Comparison of ENCODE assay signal across 8 mouse cellular contexts in the genomic region with DNA sequence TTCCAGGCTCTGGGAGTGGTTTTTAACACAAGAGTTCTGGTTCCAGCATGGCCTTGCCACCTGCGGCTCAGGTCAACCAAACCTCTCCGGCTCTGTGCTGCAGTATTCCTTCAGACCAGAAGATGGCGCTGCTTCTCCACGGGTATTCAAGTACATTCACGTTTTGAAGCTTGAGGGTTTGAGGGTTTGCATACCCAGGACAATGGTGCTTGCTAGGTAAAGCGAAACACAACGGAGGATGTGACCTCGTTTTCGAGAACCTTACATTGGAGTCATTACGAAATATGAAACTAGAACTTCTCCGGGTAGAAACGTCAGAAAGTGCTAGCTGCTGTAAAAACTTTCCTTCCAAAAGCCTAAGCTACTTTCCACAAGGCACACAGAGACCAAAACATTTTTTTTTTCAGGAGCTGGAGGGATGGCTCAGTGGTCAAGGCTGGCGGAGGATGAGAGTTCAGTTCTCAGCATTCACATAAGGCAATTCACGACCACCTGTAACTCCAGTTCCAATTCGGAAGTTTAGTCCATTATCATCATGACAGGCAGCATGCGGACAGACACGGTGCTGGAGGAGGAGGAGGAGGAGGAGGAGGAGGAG. TPM values are rescaled to one million over a fixed set of nuclear protein-coding genes. Genes with fewer than 3 reads are reported as not detected.
DNase-seq lines count a peak whose midpoint lies in the region; ATAC-seq and TF ChIP-seq lines count a peak whose summit lies in the region.

No protein-coding gene starts in this region.

- in situ Hi-C loops in CH12.LX (cut with MboI; ENCODE audit: low pct_ligation_motif_present, low pct_unique_long_range_greater_than_20kb, low sequenced_read_pairs), result loop anchor here (5.0 kb wide), 3 partner anchors 90 to 860 kb away; a partner anchor contains a TSS

- peak; percentile 98 for DNase-seq in CH12.LX (ENCODE audit: extremely low read depth)
- DNase-seq in c-Kit-positive CD71-positive TER-119-negative erythroid progenitor cells, embryonic 14.5 days (ENCODE audit: low read depth), result peak; percentile 73
- DNase-seq in forebrain, embryonic 10.5 days (ENCODE audit: extremely low spot score, low spot score), result peak; percentile 90
- DNase-seq in kidney, postnatal 25 days, result peak; percentile 83 to 93
- peak; percentile 55 for DNase-seq in telencephalon, adult 2 months (ENCODE audit: low read depth, low spot score)

- peak overlapping the region; percentile 45; the same call in 1 of the 2 replicates for H3K27ac ChIP-seq in CH12.LX (ENCODE audit: insufficient read depth, low read depth)
- no peak overlapping the region for H3K27ac ChIP-seq in forebrain, embryonic 10.5 days
- no peak overlapping the region for H3K27ac ChIP-seq in heart, embryonic 16.5 days (ENCODE audit: low read length)
- H3K27ac ChIP-seq in liver, embryonic 16.5 days (ENCODE audit: low read length), result no peak overlapping the region
- H3K27ac ChIP-seq in neural tube, embryonic 13.5 days (replicated peaks), result no peak overlapping the region

- no peak; the same call in 1 of the 2 replicates for ATAC-seq in heart, embryonic 16.5 days (replicated peaks; ENCODE audit: extremely low read depth, insufficient read depth, low FRiP score)
- 0 out of 2 replicates have a peak, but pooled peaks have one; percentile 11 for ATAC-seq in liver, embryonic 16.5 days (ENCODE audit: low read depth)
- peak; percentile 27; the same call in 1 of the 2 replicates for ATAC-seq in neural tube, embryonic 13.5 days (ENCODE audit: low read depth)

- H3K4me3 ChIP-seq in CH12.LX (replicated peaks in 1 of 3; ENCODE audit: low read depth in 2 of 3, low read length in 2 of 3, poor library complexity in 1 of 3), result peak overlapping the region in 2 of 3 experiments; percentile 40 to 52
- peak overlapping the region; percentile 32 for H3K4me3 ChIP-seq in forebrain, embryonic 10.5 days
- peak overlapping the region; percentile 43 for H3K4me3 ChIP-seq in heart, embryonic 16.5 days (ENCODE audit: low read length)
- peak overlapping the region; percentile 7 for H3K4me3 ChIP-seq in liver, embryonic 16.5 days (ENCODE audit: low read depth, low read length)
- peak overlapping the region; percentile 15; the same call in 1 of the 2 replicates for H3K4me3 ChIP-seq in neural tube, embryonic 13.5 days

- TF ChIP-seq RAD21 in CH12.LX (IDR thresholded peaks at IDR 0.05; ENCODE audit: low read depth, low read length), result no peak; the same call in none of the 2 replicates

- peak; percentile 98 for TF ChIP-seq EP300 in CH12.LX (IDR thresholded peaks at IDR 0.05; ENCODE audit: low read length)

- peak overlapping the region; percentile 93 for H3K4me2 ChIP-seq in CH12.LX (ENCODE audit: insufficient read depth, low read depth, poor library complexity, severe bottlenecking)
- H3K4me2 ChIP-seq in heart, embryonic 16.5 days (ENCODE audit: low read depth, low read length), result peak overlapping the region; percentile 64
- peak overlapping the region; percentile 41 for H3K4me2 ChIP-seq in liver, embryonic 16.5 days (ENCODE audit: low read depth, low read length)
- peak overlapping the region; percentile 53 for H3K4me2 ChIP-seq in neural tube, embryonic 13.5 days

- no peaks in the 10 kb centered on the region for H3K79me2 ChIP-seq in CH12.LX (replicated peaks; ENCODE audit: control insufficient read depth, extremely low read depth, insufficient read depth, poor library complexity, severe bottlenecking)

- TF ChIP-seq POLR2A in CH12.LX (IDR thresholded peaks at IDR 0.05; ENCODE audit: low read depth, low read length), result peak; percentile 34; the same call in 1 of the 2 replicates

- dilution Hi-C loops in CH12.LX (cut with MboI; ENCODE audit: extremely low pct_ligation_motif_present, extremely low pct_unique_long_range_greater_than_20kb, low sequenced_read_pairs), result no loop called here

- no peak overlapping the region for H3K9ac ChIP-seq in CH12.LX (ENCODE audit: insufficient read depth, low read depth)
- H3K9ac ChIP-seq in heart, embryonic 16.5 days (ENCODE audit: low read length), result peak overlapping the region; percentile 61
- no peak overlapping the region for H3K9ac ChIP-seq in liver, embryonic 16.5 days (ENCODE audit: low read depth, low read length)
- H3K9ac ChIP-seq in neural tube, embryonic 13.5 days, result no peak overlapping the region

- peaks cover 42% of the 10 kb centered on the region for H3K27me3 ChIP-seq in CH12.LX (replicated peaks)
- peaks cover 10% of the 10 kb centered on the region for H3K27me3 ChIP-seq in forebrain, embryonic 10.5 days (ENCODE audit: poor library complexity, severe bottlenecking)
- no peaks in the 10 kb centered on the region; the same call in 1 of the 2 replicates for H3K27me3 ChIP-seq in heart, embryonic 16.5 days (ENCODE audit: control insufficient read depth, insufficient read depth, low read length)
- no peaks in the 10 kb centered on the region for H3K27me3 ChIP-seq in liver, embryonic 16.5 days (ENCODE audit: control insufficient read depth, insufficient read depth, low read depth, low read length)
- peaks cover 3% of the 10 kb centered on the region; the same call in 1 of the 2 replicates for H3K27me3 ChIP-seq in neural tube, embryonic 13.5 days

- H3K4me1 ChIP-seq in CH12.LX (ENCODE audit: control insufficient read depth in 1 of 2, insufficient read depth in 2 of 2), result peaks cover 9 to 28% of the 10 kb centered on the region in 2 experiments; a peak in 3 of 4 replicates
- H3K4me1 ChIP-seq in forebrain, embryonic 10.5 days, result peaks cover 30% of the 10 kb centered on the region
- peaks cover 6% of the 10 kb centered on the region; the same call in 1 of the 2 replicates for H3K4me1 ChIP-seq in heart, embryonic 16.5 days (ENCODE audit: control insufficient read depth, insufficient read depth, low read length)
- peaks cover 2% of the 10 kb centered on the region; the same call in 1 of the 2 replicates for H3K4me1 ChIP-seq in liver, embryonic 16.5 days (ENCODE audit: control insufficient read depth, low read depth, low read length)
- H3K4me1 ChIP-seq in neural tube, embryonic 13.5 days (replicated peaks), result peaks cover 16% of the 10 kb centered on the region

- no peaks in the 10 kb centered on the region for H3K36me3 ChIP-seq in CH12.LX (replicated peaks in 1 of 2; ENCODE audit: control insufficient read depth in 1 of 2, insufficient read depth in 1 of 2, low read length in 1 of 2)
- no peaks in the 10 kb centered on the region for H3K36me3 ChIP-seq in forebrain, embryonic 10.5 days (replicated peaks)
- H3K36me3 ChIP-seq in heart, embryonic 16.5 days (ENCODE audit: control insufficient read depth, insufficient read depth), result no peaks in the 10 kb centered on the region
- H3K36me3 ChIP-seq in liver, embryonic 16.5 days (ENCODE audit: control insufficient read depth, insufficient read depth), result no peaks in the 10 kb centered on the region
- no peaks in the 10 kb centered on the region for H3K36me3 ChIP-seq in neural tube, embryonic 13.5 days

- peak; percentile 99 for TF ChIP-seq CTCF in CH12.LX (conservative IDR thresholded peaks at IDR 0.05 in 1 of 2, IDR thresholded peaks at IDR 0.05 in 1 of 2; ENCODE audit: low read depth in 2 of 2, low read length in 2 of 2)

- WGBS in forebrain, embryonic 10.5 days, result 2% methylated on average over 17 of the region's 17 CpGs
- WGBS in heart, embryonic 16.5 days, result 2% methylated on average over 16 of the region's 17 CpGs
- WGBS in liver, embryonic 16.5 days (ENCODE audit: insufficient replicate concordance), result 2% methylated on average over 16 of the region's 17 CpGs
- 2% methylated on average over 17 of the region's 17 CpGs for WGBS in neural tube, embryonic 13.5 days

- H3K9me3 ChIP-seq in CH12.LX (replicated peaks; ENCODE audit: low read length), result no peaks in the 10 kb centered on the region
- no peaks in the 10 kb centered on the region for H3K9me3 ChIP-seq in forebrain, embryonic 10.5 days
- no peaks in the 10 kb centered on the region for H3K9me3 ChIP-seq in heart, embryonic 16.5 days (replicated peaks; ENCODE audit: control insufficient read depth, low read length)
- no peaks in the 10 kb centered on the region for H3K9me3 ChIP-seq in liver, embryonic 16.5 days (replicated peaks; ENCODE audit: control insufficient read depth, low read length)
- H3K9me3 ChIP-seq in neural tube, embryonic 13.5 days, result no peaks in the 10 kb centered on the region

TF ChIP-seq in CH12.LX, 34 proteins besides CTCF, POLR2A, EP300 and RAD21 (continues in another document):
- TF ChIP-seq KAT2A (IDR thresholded peaks at IDR 0.05; ENCODE audit: insufficient replicate concordance, low read length), result no peak
- TF ChIP-seq MXI1 (IDR thresholded peaks at IDR 0.05; ENCODE audit: low read depth, low read length), result peak; percentile 90; the same call in 1 of the 2 replicates
- TF ChIP-seq UBTF (IDR thresholded peaks at IDR 0.05; ENCODE audit: low read depth, low read length), result 0 out of 2 replicates have a peak, but pooled peaks have one; percentile 54
- peak; percentile 97 for TF ChIP-seq ZNF384 (IDR thresholded peaks at IDR 0.05; ENCODE audit: low read depth, low read length)
- peak; percentile 72 for TF ChIP-seq CHD2 (IDR thresholded peaks at IDR 0.05; ENCODE audit: low read length)
- peak; percentile 98 for TF ChIP-seq SIN3A (IDR thresholded peaks at IDR 0.05; ENCODE audit: low read length)
- no peak for TF ChIP-seq GABPA (IDR thresholded peaks at IDR 0.05; ENCODE audit: insufficient replicate concordance, low read depth, low read length)
- TF ChIP-seq ZC3H11A (IDR thresholded peaks at IDR 0.05; ENCODE audit: low read depth, low read length), result peak; percentile 45; the same call in 1 of the 2 replicates
- peak; percentile 61; the same call in 1 of the 2 replicates for TF ChIP-seq ELF1 (IDR thresholded peaks at IDR 0.05; ENCODE audit: low read depth, low read length)
- peak; percentile 89 for TF ChIP-seq TCF12 (IDR thresholded peaks at IDR 0.05; ENCODE audit: low read depth, low read length)

RNA-seq across cellular contexts. Expression of a gene that starts 19.5 kb away (rescaled TPM):
- 35.8 and 43.0 TPM in 2 replicates for total RNA-seq in CH12.LX (2012; rRNA removed)
- total RNA-seq in CH12.LX (2014; rRNA removed), result 13.0 and 14.0 TPM in 2 replicates
- 147 and 148 TPM in 2 replicates for polyA plus RNA-seq in CH12.LX (2012; ENCODE audit: insufficient read length, low read depth)
- polyA plus RNA-seq in forebrain, embryonic 10.5 days (2016; fragmentation: Nextera tagmentation; extraction: Ambion mirVana), result 24.8 and 25.9 TPM in 2 replicates
- 23.5 and 25.6 TPM in 2 replicates for polyA plus RNA-seq in heart, embryonic 16.5 days (2015; fragmentation: Nextera tagmentation; extraction: Ambion mirVana)
- polyA plus RNA-seq in liver, embryonic 16.5 days (2015; fragmentation: Nextera tagmentation; extraction: Ambion mirVana), result 5.3 and 6.0 TPM in 2 replicates
- 49.1 and 51.2 TPM in 2 replicates for polyA plus RNA-seq in neural tube, embryonic 13.5 days (2015; fragmentation: Nextera tagmentation; extraction: Ambion mirVana)

RNA-seq across cellular contexts. Expression of a gene that starts 47.0 kb away (rescaled TPM):
- total RNA-seq in CH12.LX (2012; rRNA removed) (not detected in 2 replicates), CH12.LX (2014; rRNA removed) (not detected in 2 replicates)
- not detected in 2 replicates for polyA plus RNA-seq in CH12.LX (2012; ENCODE audit: insufficient read length, low read depth)
- not detected in 2 replicates for polyA plus RNA-seq in forebrain, embryonic 10.5 days (2016; fragmentation: Nextera tagmentation; extraction: Ambion mirVana)
- not detected in 2 replicates for polyA plus RNA-seq in heart, embryonic 16.5 days (2015; fragmentation: Nextera tagmentation; extraction: Ambion mirVana)
- polyA plus RNA-seq in liver, embryonic 16.5 days (2015; fragmentation: Nextera tagmentation; extraction: Ambion mirVana), result not detected in 2 replicates
- 0.08 TPM in 1 of 2 replicates, not detected in the other for polyA plus RNA-seq in neural tube, embryonic 13.5 days (2015; fragmentation: Nextera tagmentation; extraction: Ambion mirVana)

Comparison
In these comparisons a context has a peak if more than half of its experiments do, and no peak if none do; other contexts are left out.
1. H3K4me2 ChIP-seq: peak in every context shown above with its lines; median percentile 93 in CH12.LX; 64 in heart, embryonic 16.5 days; 53 in neural tube, embryonic 13.5 days; 41 in liver, embryonic 16.5 days.